Mouse (Mus musculus): ENCODE measurements at regions not wholly inside any gene's neighbourhood (a gene's known extent, or its start where the extent isn't known, plus 50 kb on each side); places are given as distances from the start of the nearest gene placed in this dataset.
"Not testable (repeated sequence)": the region's sequence is repeated elsewhere in the genome, so short reads cannot be mapped to it uniquely, and the experiment has no call there.

- DNase-seq (ENCODE audit: low spot score), result not testable (repeated sequence)
These were observed 74.2 kb upstream of the Cdh13 start for GRCm38 (mm10) chr8:118209301-118209700.

- no peak for DNase-seq (ENCODE audit: low spot score)
These were observed 92.7 kb upstream of the Cdh13 start for GRCm38 (mm10) chr8:118190866-118191265.

- no peak for DNase-seq (ENCODE audit: low spot score)
These were observed 94.3 kb upstream of the Cdh13 start for GRCm38 (mm10) chr8:118189226-118189625.

- DNase-seq (ENCODE audit: low spot score), result no peak
These were observed 114.5 kb upstream of the Cdh13 start for GRCm38 (mm10) chr8:118169001-118169413.

GRCm38 (mm10) chr8:118162171-118162570, 121.4 kb upstream of the Cdh13 start:
- DNase-seq (ENCODE audit: low spot score), result no peak

- DNase-seq (ENCODE audit: low spot score), result no peak
These were observed 136.0 kb upstream of the Cdh13 start for GRCm38 (mm10) chr8:118147359-118148205.

- no peak for DNase-seq (ENCODE audit: low spot score)
These were observed 139.0 kb upstream of the Cdh13 start for GRCm38 (mm10) chr8:118144546-118144945.

GRCm38 (mm10) chr8:118142311-118142710, 141.2 kb upstream of the Cdh13 start:
- no peak for DNase-seq (ENCODE audit: low spot score)

GRCm38 (mm10) chr8:118139928-118140327, 143.6 kb upstream of the Cdh13 start:
- DNase-seq (ENCODE audit: low spot score), result no peak

GRCm38 (mm10) chr8:118137846-118138245, 145.7 kb upstream of the Cdh13 start:
- DNase-seq (ENCODE audit: low spot score), result no peak

- no peak for DNase-seq (ENCODE audit: low spot score)
These were observed 158.5 kb upstream of the Cdh13 start for GRCm38 (mm10) chr8:118124993-118125392.

GRCm38 (mm10) chr8:118114253-118114652, 169.3 kb upstream of the Cdh13 start:
- no peak for DNase-seq (ENCODE audit: low spot score)

GRCm38 (mm10) chr8:118104464-118105050, 179.0 kb upstream of the Cdh13 start:
- no peak for DNase-seq (ENCODE audit: low spot score)

GRCm38 (mm10) chr8:118101346-118101745, 182.2 kb upstream of the Cdh13 start:
- no peak for DNase-seq (ENCODE audit: low spot score)

GRCm38 (mm10) chr8:118062736-118063135, 220.8 kb upstream of the Cdh13 start:
- no peak for DNase-seq (ENCODE audit: low spot score)

GRCm38 (mm10) chr8:118056781-118057180, 226.8 kb upstream of the Cdh13 start:
- no peak for DNase-seq (ENCODE audit: low spot score)

- DNase-seq (ENCODE audit: low spot score), result no peak
These were observed 228.0 kb upstream of the Cdh13 start for GRCm38 (mm10) chr8:118055536-118055935.

GRCm38 (mm10) chr8:118050386-118050785, 233.1 kb upstream of the Cdh13 start:
- no peak for DNase-seq (ENCODE audit: low spot score)

GRCm38 (mm10) chr8:118042253-118042860, 240.6 kb upstream of the Mphosph6 start:
- no peak for DNase-seq (ENCODE audit: low spot score)

- no peak for DNase-seq (ENCODE audit: low spot score)
These were observed 239.5 kb upstream of the Mphosph6 start for GRCm38 (mm10) chr8:118041253-118041652.

- no peak for DNase-seq (ENCODE audit: low spot score)
These were observed 236.1 kb upstream of the Mphosph6 start for GRCm38 (mm10) chr8:118037801-118038200.

GRCm38 (mm10) chr8:118034051-118034450, 232.3 kb upstream of the Mphosph6 start:
- no peak for DNase-seq (ENCODE audit: low spot score)

GRCm38 (mm10) chr8:118031406-118031805, 229.7 kb upstream of the Mphosph6 start:
- DNase-seq (ENCODE audit: low spot score), result no peak

All from urinary bladder, postnatal 25 days (tissue).